Mouse (Mus musculus): Measurements from ENCODE around the gene Chp2. TPM values are rescaled to one million over a fixed set of nuclear protein-coding genes. Genes with fewer than 3 reads are reported as not detected.

The Chp2 gene
- total and polyA plus RNA-seq, 3 experiments = not detected

DNA sequence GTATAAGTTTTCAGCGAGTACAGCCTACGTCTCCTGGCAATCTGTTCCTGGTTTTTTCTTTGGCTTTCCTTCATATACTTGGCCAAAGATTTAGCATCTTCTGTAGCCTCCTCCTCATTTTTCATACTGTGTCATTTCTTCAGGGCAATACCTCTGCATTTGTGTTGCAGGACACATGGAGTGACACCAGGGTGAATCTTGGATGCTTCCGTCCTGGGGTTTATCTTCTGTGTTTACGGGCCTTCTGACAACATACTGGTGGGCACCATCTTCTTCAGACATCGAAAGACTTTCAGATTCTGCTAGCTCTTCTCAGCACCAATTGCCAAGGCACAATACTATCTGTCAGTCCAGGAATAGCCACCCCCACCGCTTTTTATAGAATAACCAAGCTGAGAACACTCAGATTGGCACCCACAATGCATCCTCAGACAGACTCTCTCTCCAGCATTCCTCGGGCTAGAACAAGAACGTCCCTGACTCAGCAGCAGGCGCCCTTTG is 30.1 kb downstream of the Chp2 start:
- Histone ChIP-seq H3K27ac (ENCODE audit: insufficient read depth, low read depth) (no peak overlapping the region), H3K9ac (ENCODE audit: insufficient read depth, low read depth) (no peak overlapping the region), H3K4me3 (replicated peaks in 1 of 3; ENCODE audit: low read depth in 2 of 3, low read length in 2 of 3, poor library complexity in 1 of 3) (no peak overlapping the region), H3K36me3 (replicated peaks in 1 of 2; ENCODE audit: control insufficient read depth in 1 of 2, insufficient read depth in 1 of 2, low read length in 1 of 2) (no peaks in the 10 kb centered on the region), H3K79me2 (replicated peaks; ENCODE audit: control insufficient read depth, extremely low read depth, insufficient read depth, poor library complexity, severe bottlenecking) (no peaks in the 10 kb centered on the region), H3K4me2 (ENCODE audit: insufficient read depth, low read depth, poor library complexity, severe bottlenecking) (no peak overlapping the region), H3K9me3 (replicated peaks; ENCODE audit: low read length) (no peaks in the 10 kb centered on the region), H3K27me3 (replicated peaks) (no peaks in the 10 kb centered on the region), H3K4me1 (ENCODE audit: control insufficient read depth in 1 of 2, insufficient read depth in 2 of 2) (peaks cover 30 to 86% of the 10 kb centered on the region in 2 experiments)
- no peak for TF ChIP-seq ZMIZ1 (IDR thresholded peaks at IDR 0.05; ENCODE audit: low read depth, low read length)
- DNase-seq (ENCODE audit: extremely low read depth) = no peak
- in situ Hi-C loops (cut with MboI; ENCODE audit: low pct_ligation_motif_present, low pct_unique_long_range_greater_than_20kb, low sequenced_read_pairs) (loop anchor here (5.0 kb wide), 1 partner anchor 43 kb away; no protein-coding TSS in a partner anchor), dilution Hi-C loops (cut with MboI; ENCODE audit: extremely low pct_ligation_motif_present, extremely low pct_unique_long_range_greater_than_20kb, low sequenced_read_pairs) (no loop called here)

DNA sequence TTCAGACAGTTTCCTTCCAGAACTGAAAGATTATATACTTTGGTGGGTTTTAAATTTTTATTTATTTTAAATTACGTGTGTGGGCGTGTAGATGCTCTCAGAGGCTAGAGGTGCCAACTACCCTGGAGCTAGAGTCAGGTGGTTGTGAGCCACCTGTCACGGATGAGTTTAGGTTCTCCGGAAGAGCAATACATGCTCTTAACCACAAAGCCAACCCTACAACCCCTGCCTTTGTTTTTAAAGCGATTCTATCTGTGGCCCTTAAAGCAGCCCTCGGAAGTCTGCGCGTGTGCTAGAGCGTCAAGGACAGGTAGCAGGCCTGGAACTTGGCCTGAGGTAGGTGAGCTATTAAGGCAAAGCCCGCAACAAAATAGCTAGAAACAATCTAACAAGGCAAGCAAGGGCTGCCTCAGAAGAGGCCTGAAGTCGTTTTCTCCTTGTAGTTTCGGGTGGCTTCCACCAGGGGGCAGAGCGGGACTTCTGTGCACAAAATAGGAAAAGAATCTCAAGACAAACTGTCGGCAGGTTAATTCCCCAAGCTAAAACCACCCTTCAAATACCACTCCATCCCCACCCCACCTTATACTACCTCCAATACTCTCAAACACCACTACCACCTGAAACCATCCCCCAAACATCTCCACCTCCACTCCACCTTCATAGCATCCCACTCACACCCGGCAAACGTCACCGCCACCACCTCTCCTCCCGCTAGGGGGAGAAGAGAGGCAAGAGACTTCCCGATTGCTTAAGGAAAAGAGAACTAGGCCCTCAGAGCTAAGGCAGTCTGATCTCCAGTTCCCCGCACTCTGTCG is 32.1 kb downstream of the Chp2 start:
- dilution Hi-C loops (cut with MboI; ENCODE audit: extremely low pct_ligation_motif_present, extremely low pct_unique_long_range_greater_than_20kb, low sequenced_read_pairs) (no loop called here), in situ Hi-C loops (cut with MboI; ENCODE audit: low pct_ligation_motif_present, low pct_unique_long_range_greater_than_20kb, low sequenced_read_pairs) (loop anchor here (5.0 kb wide), 1 partner anchor 201 kb away; no protein-coding TSS in a partner anchor)
- DNase-seq (ENCODE audit: extremely low read depth) = peak; percentile 87
- Histone ChIP-seq H3K4me2 (ENCODE audit: insufficient read depth, low read depth, poor library complexity, severe bottlenecking) (peak overlapping the region; percentile 57), H3K79me2 (replicated peaks; ENCODE audit: control insufficient read depth, extremely low read depth, insufficient read depth, poor library complexity, severe bottlenecking) (no peaks in the 10 kb centered on the region), H3K9me3 (replicated peaks; ENCODE audit: low read length) (no peaks in the 10 kb centered on the region), H3K36me3 (replicated peaks in 1 of 2; ENCODE audit: control insufficient read depth in 1 of 2, insufficient read depth in 1 of 2, low read length in 1 of 2) (no peaks in the 10 kb centered on the region), H3K4me1 (ENCODE audit: control insufficient read depth in 1 of 2, insufficient read depth in 2 of 2) (peaks cover 42 to 77% of the 10 kb centered on the region in 2 experiments), H3K9ac (ENCODE audit: insufficient read depth, low read depth) (no peak overlapping the region), H3K27ac (ENCODE audit: insufficient read depth, low read depth) (0 out of 2 replicates have a peak overlapping the region, but pooled peaks have one; percentile 25), H3K4me3 (replicated peaks in 1 of 3; ENCODE audit: low read depth in 2 of 3, low read length in 2 of 3, poor library complexity in 1 of 3) (no peak overlapping the region), H3K27me3 (replicated peaks) (no peaks in the 10 kb centered on the region)
- no peak for TF ChIP-seq PAX5 (IDR thresholded peaks at IDR 0.05; ENCODE audit: low read length)
- peak; percentile 57; the same call in 1 of the 2 replicates for TF ChIP-seq SIN3A (IDR thresholded peaks at IDR 0.05; ENCODE audit: low read length)
- peak; percentile 84 for TF ChIP-seq RAD21 (IDR thresholded peaks at IDR 0.05; ENCODE audit: low read depth, low read length)
- TF ChIP-seq MEF2A (IDR thresholded peaks at IDR 0.05; ENCODE audit: borderline replicate concordance, low read depth, low read length) = peak; percentile 37
- no peak for TF ChIP-seq USF2 (conservative IDR thresholded peaks at IDR 0.05; ENCODE audit: low read depth, low read length)
- 0 out of 2 replicates have a peak, but pooled peaks have one; percentile 28 for TF ChIP-seq BHLHE40 (IDR thresholded peaks at IDR 0.05; ENCODE audit: low read depth, low read length)
- TF ChIP-seq RCOR1 (conservative IDR thresholded peaks at IDR 0.05; ENCODE audit: low read depth, low read length) = peak; percentile 10; the same call in 1 of the 2 replicates
- TF ChIP-seq CHD1 (IDR thresholded peaks at IDR 0.05; ENCODE audit: low read depth, low read length) = no peak
- peak; percentile 53 for TF ChIP-seq MYC (IDR thresholded peaks at IDR 0.05; ENCODE audit: low read depth, low read length)
- TF ChIP-seq IRF4 (IDR thresholded peaks at IDR 0.05; ENCODE audit: low read depth, low read length) = peak; percentile 70
- TF ChIP-seq CTCF (conservative IDR thresholded peaks at IDR 0.05 in 1 of 2, IDR thresholded peaks at IDR 0.05 in 1 of 2; ENCODE audit: low read depth in 2 of 2, low read length in 2 of 2) = peak; percentile 82 to 83
- no peak; the same call in none of the 2 replicates for TF ChIP-seq EP300 (IDR thresholded peaks at IDR 0.05; ENCODE audit: low read length)
- peak; percentile 6; the same call in 1 of the 2 replicates for TF ChIP-seq TCF12 (IDR thresholded peaks at IDR 0.05; ENCODE audit: low read depth, low read length)
- 0 out of 2 replicates have a peak, but pooled peaks have one; percentile 60 for TF ChIP-seq CHD2 (IDR thresholded peaks at IDR 0.05; ENCODE audit: low read length)
- TF ChIP-seq MXI1 (IDR thresholded peaks at IDR 0.05; ENCODE audit: low read depth, low read length) = no peak
- peak; percentile 90 for TF ChIP-seq MAZ (IDR thresholded peaks at IDR 0.05; ENCODE audit: low read depth, low read length)
- TF ChIP-seq MAX (IDR thresholded peaks at IDR 0.05; ENCODE audit: low read length) = 0 out of 2 replicates have a peak, but pooled peaks have one; percentile 37
- TF ChIP-seq NELFE (IDR thresholded peaks at IDR 0.05; ENCODE audit: low read depth, low read length) = peak; percentile 59
- no peak for TF ChIP-seq MAFK (IDR thresholded peaks at IDR 0.05; ENCODE audit: insufficient replicate concordance, low read length)
- peak; percentile 88 for TF ChIP-seq SMC3 (IDR thresholded peaks at IDR 0.05; ENCODE audit: low read depth, low read length)
- peak; percentile 60 for TF ChIP-seq JUND (conservative IDR thresholded peaks at IDR 0.05; ENCODE audit: low read depth, low read length)
- peak; percentile 85 for TF ChIP-seq ZC3H11A (IDR thresholded peaks at IDR 0.05; ENCODE audit: low read depth, low read length)
- TF ChIP-seq E2F4 (IDR thresholded peaks at IDR 0.05; ENCODE audit: insufficient replicate concordance, low read depth, low read length) = no peak; the same call in 1 of the 2 replicates
- peak; percentile 51; the same call in 1 of the 2 replicates for TF ChIP-seq ELF1 (IDR thresholded peaks at IDR 0.05; ENCODE audit: low read depth, low read length)
- no peak for TF ChIP-seq ZKSCAN1 (IDR thresholded peaks at IDR 0.05; ENCODE audit: borderline replicate concordance, low read depth, low read length)
- TF ChIP-seq POLR2AphosphoS2 (IDR thresholded peaks at IDR 0.05; ENCODE audit: low read depth, low read length) = no peak

Data from CH12.LX (cell line).